Mouse (Mus musculus): ENCODE results near the gene Btbd19.
A peak's percentile ranks its signal among the peaks of the same experiment; 100 is the strongest.

Gene Btbd19

GRCm38 (mm10) chr4:117113237-117113636 lies 12.3 kb downstream of the Btbd19 start:
- DNase-seq (ENCODE audit: low spot score): no peak

- DNase-seq (ENCODE audit: low spot score): no peak
Measured at GRCm38 (mm10) chr4:117110985-117111384, 14.5 kb downstream of the Btbd19 start.

- DNase-seq (ENCODE audit: low spot score): no peak
Measured at GRCm38 (mm10) chr4:117110249-117110648, 15.3 kb downstream of the Btbd19 start.

GRCm38 (mm10) chr4:117109330-117109729 lies 16.2 kb downstream of the Btbd19 start:
- no peak for DNase-seq (ENCODE audit: low spot score)

- DNase-seq (ENCODE audit: low spot score): no peak
Measured at GRCm38 (mm10) chr4:117108524-117108849, 17.0 kb downstream of the Btbd19 start.

- no peak for DNase-seq (ENCODE audit: low spot score)
Measured at GRCm38 (mm10) chr4:117107813-117108523, 17.6 kb downstream of the Btbd19 start.

GRCm38 (mm10) chr4:117105127-117105526 lies 20.4 kb downstream of the Btbd19 start:
- no peak for DNase-seq (ENCODE audit: low spot score)

GRCm38 (mm10) chr4:117104672-117105071 lies 20.9 kb downstream of the Btbd19 start:
- DNase-seq (ENCODE audit: low spot score): no peak

GRCm38 (mm10) chr4:117101218-117101617 lies 24.3 kb downstream of the Btbd19 start:
- DNase-seq (ENCODE audit: low spot score): no peak

- no peak for DNase-seq (ENCODE audit: low spot score)
Measured at GRCm38 (mm10) chr4:117100036-117100435, 25.5 kb downstream of the Btbd19 start.

GRCm38 (mm10) chr4:117098764-117099036 lies 26.8 kb downstream of the Btbd19 start:
- no peak for DNase-seq (ENCODE audit: low spot score)

- no peak for DNase-seq (ENCODE audit: low spot score)
Measured at GRCm38 (mm10) chr4:117097969-117098763, 27.4 kb downstream of the Btbd19 start.

- DNase-seq (ENCODE audit: low spot score): no peak
Measured at GRCm38 (mm10) chr4:117096666-117097065, 28.9 kb downstream of the Btbd19 start.

GRCm38 (mm10) chr4:117095551-117096452 lies 29.7 kb downstream of the Btbd19 start, which contains the start of gene Ptch2:
Gene Ptch2, plus strand, starts transcription at chr4:117096075.
- DNase-seq (ENCODE audit: low spot score): peak; percentile 66

GRCm38 (mm10) chr4:117094626-117095361 lies 30.7 kb downstream of the Btbd19 start:
- no peak for DNase-seq (ENCODE audit: low spot score)

- no peak for DNase-seq (ENCODE audit: low spot score)
Measured at GRCm38 (mm10) chr4:117090586-117090985, 34.9 kb downstream of the Btbd19 start.

- no peak for DNase-seq (ENCODE audit: low spot score)
Measured at GRCm38 (mm10) chr4:117087948-117088640, 37.4 kb downstream of the Btbd19 start.

GRCm38 (mm10) chr4:117071183-117071582 lies 54.3 kb downstream of the Btbd19 start:
- DNase-seq (ENCODE audit: low spot score): no peak

- DNase-seq (ENCODE audit: low spot score): no peak
Measured at GRCm38 (mm10) chr4:117070624-117071023, 54.9 kb downstream of the Btbd19 start.

GRCm38 (mm10) chr4:117069647-117070046 lies 55.9 kb downstream of the Btbd19 start:
- DNase-seq (ENCODE audit: low spot score): no peak
